Mouse (Mus musculus) frontal cortex, postnatal 10 days (tissue): ENCODE measurements around the gene Olfr69.
"Not testable (repeated sequence)": the region's sequence is repeated elsewhere in the genome, so short reads cannot be mapped to it uniquely, and the experiment has no call there.

Source experiments
- DNase-seq, 2 experiments: peaks; one replicate each; pipeline ENCODE4 v3.0.0; 2022; ENCODE audit warnings: low spot score in 2 of 2, mixed read lengths in 1 of 2

The Olfr69 gene

DNA sequence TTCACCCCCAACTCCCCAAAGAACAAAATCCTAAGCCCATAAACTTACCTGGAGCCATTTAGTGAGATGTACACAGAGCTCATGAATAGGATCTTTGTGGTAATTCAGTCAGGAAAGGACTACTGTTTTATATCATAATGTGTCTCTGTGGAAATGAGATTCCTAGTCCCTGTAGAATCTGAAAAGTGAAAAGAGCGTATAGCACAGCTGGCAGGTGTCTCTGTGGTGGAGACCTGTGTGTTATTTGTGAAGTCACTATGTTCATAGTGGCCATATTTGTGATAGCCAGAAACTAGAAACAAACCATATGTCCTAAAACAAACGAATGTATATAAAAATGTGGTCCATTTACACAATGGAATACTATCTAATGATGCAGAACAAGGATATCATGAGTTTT, at the start of gene Olfr69:
TSS of gene Olfr69 (minus strand) at position 101 of the 400 bp plus-strand sequence.
- DNase-seq = no peak

DNA sequence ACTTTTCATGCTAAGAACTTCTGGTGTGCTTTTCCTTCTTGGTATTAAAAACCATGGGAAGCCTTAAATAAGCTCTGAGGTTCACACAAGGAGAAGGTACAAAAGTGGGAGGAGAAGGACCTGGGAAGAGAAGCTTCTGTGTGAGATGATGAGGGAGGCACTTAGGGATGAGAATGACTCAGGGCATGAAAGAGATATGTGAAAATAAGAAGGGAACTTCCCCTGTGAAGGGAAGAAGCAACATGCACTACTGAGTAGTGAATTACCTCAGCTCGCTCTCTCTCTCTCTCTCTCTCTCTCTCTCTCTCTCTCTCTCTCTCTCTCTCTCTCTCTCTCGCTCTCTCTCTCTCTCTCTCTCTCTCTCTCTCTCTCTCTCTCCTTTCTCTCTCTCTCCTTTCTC, 43.7 kb upstream of the Olfr69 start:
- not testable (repeated sequence) for DNase-seq

DNA sequence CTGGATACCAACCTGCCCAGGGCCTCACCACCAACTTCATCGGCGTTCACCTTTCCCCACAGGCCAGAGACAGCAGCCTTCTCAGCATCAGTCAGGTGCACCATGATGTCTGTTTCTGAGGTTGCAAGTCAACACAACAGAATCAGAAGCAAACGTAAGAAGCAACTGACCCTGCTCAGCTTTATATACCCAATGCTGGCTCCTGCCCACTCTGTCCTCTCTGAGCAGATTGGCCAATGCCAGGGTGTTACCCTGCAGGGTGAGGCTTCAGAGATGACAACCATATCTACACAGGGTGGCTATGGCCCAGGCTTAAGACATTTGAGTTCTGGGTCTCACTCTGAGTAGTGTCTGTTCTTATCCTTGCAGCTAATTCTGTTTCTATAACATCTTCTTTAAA, 42.4 kb upstream of the Olfr69 start, which contains the start of gene Hbb-bt:
TSS of gene Hbb-bt (minus strand) at position 231 of the 400 bp plus-strand sequence.
- no peak for DNase-seq

DNA sequence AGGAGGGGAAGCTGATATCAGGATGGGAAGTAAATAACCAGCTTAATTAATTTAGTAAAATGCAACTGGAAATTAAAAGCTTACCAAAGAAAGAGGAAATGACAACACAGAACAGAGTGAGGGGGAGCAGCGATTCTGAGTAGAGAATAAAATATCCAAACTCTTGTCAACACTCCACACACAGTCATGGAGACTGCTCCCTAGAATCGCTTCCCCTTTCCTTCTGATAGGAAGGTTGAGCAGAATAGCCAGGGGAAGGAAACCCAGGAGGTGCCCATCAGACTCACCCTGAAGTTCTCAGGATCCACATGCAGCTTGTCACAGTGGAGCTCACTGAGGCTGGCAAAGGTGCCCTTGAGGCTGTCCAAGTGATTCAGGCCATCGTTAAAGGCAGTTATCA, 41.8 kb upstream of the Olfr69 start:
- DNase-seq = not testable (repeated sequence)

DNA sequence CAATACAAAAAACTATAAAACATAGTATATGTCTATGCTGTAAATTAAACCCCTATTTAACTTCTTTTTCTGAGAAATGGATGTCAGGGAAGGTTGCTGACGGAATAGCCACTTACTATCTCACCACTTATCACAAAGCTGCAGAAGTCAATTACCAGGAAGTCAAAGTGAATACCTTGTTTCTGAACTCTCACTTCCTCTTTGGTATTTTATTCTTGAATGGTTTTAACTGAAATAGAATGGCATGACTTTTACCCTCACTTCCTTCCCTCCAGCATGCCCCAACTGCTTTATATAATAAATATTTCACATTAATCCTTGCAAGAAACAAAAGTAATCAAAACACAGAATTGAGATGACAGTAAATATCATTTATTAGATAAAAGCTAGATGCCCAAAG, 40.8 kb upstream of the Olfr69 start:
- DNase-seq = no peak

DNA sequence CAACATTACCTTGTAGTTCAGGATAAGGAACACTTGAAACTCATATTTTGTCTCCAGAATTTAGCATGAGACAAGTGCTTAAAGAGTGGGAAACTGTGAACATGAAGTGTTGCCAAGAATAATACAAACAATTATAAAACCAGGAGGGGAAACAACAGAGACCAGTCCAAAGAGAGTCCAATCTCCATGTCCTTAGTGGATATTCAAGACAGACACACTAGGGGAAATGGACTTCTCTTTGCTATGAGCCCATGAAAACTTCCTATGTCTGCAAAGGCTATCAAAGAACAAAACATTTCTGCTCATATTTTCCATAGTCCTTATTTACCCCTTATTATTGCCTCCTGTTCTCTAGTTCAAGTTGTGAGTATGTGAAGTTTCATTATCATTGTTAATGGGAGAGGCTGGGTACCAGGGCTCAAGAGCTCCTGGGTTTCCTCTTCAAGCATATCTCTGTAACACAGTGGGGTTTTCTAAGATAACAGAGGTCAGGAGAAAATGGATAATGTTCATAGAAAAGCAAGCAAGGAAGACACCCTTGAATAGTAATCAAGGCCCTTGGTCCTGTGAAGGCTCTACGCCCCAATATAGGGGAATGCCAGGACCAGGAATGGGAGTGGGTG, 39.9 kb upstream of the Olfr69 start:
- DNase-seq = no peak

DNA sequence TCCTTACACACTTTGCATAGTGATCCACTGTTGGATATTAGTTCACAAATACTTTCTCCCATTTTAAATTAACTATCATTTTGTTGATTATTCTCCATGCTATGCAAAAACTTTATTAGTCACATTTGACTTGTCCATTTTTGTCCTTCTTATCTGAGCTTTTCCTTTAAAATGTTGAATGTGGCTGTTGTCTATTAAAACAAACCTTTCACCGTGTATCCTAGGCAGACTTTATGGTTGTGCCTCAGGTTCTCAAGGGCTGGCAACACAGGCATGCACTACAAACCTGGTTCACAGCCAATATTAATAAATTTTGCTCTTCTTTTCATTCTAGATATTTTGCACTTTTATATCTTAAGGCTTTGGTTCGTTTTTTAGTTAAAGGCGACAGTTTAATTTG, 39.4 kb upstream of the Olfr69 start:
- DNase-seq = no peak

DNA sequence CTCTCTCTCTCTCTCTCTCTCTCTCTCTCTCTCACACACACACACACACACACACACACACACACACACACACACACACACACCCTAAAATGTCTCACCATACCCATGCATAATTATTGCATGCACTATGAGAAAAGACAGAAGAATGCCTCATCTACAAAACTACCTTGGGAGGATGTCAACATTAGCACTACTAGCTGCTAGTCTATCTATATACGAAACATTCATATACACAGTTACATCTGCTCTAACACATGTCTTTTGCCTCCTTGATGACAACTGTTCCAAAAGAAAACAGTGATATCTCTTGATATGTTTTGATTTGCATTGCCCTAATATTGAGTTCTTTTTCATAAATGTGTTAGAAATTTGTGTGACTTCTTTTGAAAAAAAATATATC, 38.9 kb upstream of the Olfr69 start:
- no peak for DNase-seq

DNA sequence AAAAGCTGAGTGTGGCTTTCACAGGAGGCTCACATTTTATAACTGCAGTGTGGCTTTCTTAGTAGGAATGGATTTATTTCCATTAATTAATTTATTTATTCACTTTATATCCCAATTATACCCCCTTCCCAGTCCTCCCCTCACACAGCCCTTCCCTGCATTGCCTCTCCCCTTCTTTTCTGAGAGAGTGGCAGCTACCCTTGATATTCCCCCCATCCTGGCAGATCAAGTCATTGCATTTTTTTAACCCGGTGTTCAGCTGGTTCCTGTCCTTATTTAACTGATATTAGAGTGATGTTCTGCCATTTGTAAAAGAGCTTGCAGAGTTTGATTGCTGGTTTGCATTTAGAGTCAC, 38.4 kb upstream of the Olfr69 start:
- no peak for DNase-seq

DNA sequence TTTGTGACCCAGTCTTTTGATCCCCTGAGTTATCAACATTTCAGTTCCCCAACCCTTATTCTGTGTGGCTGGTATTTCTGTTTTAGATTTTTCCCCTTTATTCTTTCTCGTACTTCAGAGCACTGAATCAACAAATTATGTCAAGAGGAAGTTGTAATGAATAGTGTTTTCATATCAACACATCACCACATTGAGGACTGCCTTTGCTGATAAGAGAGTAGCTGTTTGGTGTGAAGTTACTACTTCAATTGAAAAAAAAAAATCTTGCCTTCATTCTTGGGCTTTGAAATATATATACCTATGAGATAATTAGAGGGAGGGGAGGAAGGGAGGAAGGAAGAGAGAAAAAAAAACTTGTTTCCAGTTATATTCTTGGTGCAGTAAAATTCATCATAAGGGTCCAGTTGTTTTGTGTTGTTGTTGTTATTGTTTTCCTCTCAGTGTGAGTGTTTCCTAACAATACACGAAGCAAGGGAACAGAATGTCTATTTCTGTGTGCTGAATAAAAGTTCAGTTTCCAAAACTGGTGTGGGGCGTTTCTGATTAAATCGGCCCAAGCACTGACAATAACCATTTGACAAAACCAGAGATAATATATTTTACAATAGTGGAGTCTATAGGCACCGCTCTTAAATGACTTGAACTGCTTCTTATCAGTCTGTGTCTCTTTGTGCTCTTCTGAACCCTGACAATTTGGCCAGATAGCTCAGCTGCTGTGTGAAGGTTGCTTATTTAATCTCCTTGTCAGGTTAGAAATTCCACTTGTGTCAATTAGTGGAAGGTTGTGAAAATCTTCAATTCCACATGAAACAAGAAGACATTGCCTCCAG, 37.8 kb upstream of the Olfr69 start:
- DNase-seq = no peak

DNA sequence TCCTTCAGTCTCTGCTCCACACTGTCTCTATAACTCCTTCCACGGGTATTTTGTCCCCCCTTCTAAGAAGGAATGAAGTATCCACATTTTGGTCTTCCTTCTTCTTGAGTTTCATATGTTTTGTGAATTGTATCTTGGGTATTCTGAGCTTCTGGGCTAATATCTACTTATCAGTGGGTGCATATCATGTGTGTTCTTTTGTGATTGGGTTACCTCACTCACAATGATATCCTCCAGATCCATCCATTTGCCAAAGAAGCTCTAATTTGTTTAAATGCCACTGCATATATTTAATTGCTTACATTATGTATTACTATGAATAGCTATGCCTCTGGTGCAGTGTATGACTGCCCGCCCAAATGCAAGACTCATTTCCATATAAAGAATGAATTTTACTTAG, 36.7 kb upstream of the Olfr69 start:
- not testable (repeated sequence) for DNase-seq

DNA sequence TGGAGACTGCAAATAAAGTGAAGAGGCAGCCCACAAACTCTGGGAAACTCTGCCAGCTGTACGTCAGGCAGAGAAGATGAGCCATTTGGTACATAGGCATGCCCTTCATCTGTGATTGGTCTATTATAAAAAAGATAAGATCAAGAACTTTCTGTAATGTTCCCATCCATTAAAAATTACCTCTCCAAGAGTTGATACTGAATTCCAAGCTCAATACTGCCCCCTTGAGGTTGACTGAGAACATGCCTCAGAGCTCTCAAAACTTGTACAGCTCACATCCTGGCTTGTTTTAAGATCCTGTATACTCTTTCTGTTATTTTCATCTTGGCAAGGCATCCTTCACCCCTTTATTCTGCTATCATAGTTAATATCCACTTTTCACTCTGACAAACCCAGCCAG, 35.5 kb upstream of the Olfr69 start:
- no peak for DNase-seq

DNA sequence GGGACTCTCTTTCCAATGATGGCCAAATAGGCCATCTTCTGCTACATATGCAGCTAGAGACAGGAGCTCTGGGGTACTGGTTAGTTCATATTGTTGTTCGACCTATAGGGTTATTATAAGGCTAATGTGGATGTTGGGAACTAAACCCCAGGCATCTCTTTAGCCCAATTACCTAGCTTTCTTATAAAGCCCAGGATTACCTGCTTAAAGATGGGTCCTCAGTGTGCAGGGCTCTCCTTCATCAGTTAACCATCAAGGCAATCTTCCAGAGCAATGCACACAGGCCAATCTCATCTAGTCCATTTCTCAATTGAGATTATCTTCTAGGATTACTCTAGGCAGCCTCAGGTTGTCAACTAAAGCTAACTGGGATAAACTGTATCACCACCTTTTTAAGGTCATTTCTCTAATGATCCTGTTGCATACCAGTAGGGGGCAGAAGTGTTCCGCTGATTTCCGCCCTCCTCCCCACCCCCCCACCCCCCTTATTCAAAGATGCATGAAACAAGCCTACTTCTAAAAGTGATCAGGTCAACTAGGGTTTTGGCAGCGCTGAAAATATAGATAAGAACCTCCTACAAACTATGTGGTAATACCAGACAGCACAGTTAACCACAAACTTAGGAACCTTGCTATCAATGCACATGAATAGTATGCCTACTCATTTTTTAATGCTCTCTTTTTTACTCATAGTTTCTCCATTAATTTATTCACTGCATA, 21.4 kb upstream of the Olfr69 start:
- no peak for DNase-seq

DNA sequence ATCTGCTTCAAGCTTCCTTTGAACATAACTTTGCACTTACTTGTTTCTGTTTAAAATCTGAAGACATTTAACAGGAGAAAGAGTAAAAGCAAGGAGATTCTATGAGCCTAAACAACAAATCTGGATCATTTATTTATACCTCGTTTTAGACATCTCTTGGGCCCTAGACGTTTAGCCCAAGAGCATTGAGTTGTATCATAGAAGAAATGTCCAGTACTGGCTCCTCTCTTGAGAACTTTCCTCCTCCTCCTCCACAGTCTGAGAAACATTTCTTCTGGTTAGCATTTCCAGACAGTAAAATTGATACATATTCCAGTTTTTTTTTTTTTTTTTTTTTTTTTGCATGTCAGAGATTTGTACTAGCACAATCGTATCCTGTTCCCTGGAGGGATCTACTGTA, 20.3 kb upstream of the Olfr69 start, which contains the start of gene Olfr67:
TSS of gene Olfr67 (minus strand) at position 101 of the 400 bp plus-strand sequence.
- DNase-seq = no peak

DNA sequence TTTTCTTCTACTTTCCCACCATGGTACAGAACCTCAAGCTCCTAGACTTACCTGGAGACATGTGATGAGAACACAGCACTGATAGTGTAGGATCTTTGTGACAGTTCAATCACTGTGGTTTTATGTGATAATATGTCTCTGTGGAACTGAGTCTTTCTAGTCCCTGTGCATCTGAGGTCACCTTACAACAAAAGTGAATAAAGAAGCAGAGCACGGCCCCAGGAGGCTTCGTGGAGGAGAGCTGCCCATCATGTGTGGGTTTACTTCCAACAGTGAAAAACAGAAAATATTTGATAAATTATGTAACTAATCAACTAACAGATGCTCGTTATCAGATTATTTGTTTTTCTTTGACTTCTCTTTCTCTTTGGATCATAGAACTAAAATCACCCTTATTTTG, 8.2 kb upstream of the Olfr69 start, which contains the start of gene Olfr68:
TSS of gene Olfr68 (minus strand) at position 101 of the 400 bp plus-strand sequence.
- no peak for DNase-seq

DNA sequence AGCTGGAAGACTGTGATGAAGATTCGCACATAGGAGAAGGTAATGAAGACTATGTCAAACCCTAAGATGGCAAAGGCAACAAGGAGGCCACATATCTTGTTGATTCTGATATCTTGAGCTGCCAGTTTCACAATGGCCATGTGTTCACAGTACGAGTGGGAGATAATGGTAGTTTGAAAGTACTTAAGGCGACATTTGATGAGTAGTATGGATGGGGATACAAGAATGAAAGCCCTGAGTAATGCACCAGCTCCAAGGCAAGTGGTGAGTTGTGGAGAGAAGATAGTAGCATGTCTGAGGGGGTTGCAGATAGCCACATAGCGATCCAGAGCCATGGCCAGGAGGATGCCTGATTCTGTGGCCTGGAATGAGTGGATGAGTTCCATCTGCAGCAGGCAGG, 6.3 kb upstream of the Olfr69 start:
- not testable (repeated sequence) for DNase-seq

DNA sequence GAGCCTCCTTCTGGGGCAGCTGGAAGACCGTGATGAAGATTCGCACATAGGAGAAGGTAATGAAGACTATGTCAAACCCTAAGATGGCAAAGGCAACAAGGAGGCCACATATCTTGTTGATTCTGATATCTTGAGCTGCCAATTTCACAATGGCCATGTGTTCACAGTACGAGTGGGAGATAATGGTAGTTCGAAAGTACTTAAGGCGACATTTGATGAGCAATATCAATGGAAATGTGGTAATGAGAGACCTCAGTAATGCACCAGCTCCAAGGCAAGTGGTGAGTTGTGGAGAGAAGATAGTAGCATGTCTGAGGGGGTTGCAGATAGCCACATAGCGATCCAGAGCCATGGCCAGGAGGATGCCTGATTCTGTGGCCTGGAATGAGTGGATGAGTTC, 3.7 kb downstream of the Olfr69 start:
- DNase-seq = not testable (repeated sequence)

DNA sequence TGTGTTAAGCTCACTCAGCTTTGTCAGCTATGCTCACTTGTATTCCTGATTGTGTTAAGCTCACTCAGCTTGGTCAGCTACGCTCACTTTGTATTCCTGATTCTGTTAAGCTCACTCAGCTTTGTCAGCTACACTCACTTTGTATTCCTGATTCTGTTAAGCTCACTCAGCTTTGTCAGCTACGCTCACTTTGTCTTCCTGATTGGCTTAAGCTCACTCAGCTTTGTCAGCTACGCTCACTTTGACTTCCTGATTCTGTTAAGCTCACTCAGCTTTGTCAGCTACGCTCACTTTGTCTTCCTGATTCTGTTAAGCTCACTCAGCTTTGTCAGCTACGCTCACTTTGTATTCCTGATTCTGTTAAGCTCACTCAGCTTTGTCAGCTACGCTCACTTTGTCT, 9.2 kb downstream of the Olfr69 start:
- not testable (repeated sequence) for DNase-seq

DNA sequence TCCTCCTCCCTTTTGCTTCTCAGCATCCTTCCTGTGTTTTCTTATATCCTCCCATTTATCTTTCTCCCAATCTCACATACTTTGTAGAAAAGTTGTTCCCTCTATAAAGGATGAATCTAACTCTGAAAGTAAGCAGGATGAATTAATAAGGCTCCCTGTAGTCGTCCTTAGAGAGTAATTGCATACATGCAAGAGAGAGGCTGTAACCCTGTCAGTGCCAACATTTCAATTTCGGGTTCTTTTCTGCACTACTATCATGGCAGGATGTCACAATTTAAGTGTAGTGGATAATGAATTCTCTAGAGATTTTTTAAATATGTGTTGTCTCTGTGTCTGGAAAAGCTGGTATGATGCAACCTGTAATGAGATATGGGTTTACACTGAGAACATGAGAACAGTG, 14.2 kb downstream of the Olfr69 start, which contains the start of gene Olfr630:
TSS of gene Olfr630 (minus strand) at position 101 of the 400 bp plus-strand sequence.
- no peak for DNase-seq

DNA sequence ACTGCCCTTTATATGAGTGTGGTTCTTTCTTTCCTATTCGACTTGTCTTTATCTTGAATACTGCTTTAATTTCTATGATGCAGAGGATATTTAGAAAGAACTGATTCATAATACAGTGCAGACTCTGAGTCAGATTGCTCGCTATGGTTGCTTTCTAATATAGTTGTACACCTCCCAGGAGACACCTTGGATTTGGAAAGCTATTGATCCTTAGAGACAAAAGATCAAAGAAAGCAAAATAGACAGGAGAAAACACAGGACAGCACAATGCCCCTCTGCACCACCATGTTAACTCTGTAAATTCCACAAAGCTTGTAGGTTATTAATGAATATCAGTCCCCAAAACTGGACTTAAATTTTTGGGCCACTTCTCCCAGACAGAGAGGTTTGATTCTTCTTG, 26.6 kb downstream of the Olfr69 start, which contains the start of gene Olfr629:
TSS of gene Olfr629 (minus strand) at position 101 of the 400 bp plus-strand sequence.
- no peak for DNase-seq

DNA sequence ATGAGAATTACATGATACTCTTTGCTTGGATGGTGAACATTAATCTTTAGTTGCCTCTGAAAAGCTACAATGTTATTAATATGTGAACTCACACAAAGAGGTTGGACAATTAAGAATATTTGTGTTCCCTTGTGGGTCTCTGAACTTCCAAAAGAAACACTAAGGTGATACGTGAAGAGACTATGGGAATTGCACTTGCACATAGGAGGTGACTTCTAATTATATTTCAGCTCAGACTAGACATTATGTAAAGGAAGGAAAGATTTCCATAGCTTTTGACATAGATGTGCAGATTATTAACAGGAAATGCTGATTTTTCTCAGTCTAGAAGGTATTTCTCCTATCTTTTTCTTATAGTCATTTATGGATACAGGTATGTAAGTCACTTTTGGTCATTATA, 41.3 kb downstream of the Olfr69 start, which contains the start of gene Olfr628:
TSS of gene Olfr628 (plus strand) at position 301 of the 400 bp plus-strand sequence.
- no peak for DNase-seq

DNA sequence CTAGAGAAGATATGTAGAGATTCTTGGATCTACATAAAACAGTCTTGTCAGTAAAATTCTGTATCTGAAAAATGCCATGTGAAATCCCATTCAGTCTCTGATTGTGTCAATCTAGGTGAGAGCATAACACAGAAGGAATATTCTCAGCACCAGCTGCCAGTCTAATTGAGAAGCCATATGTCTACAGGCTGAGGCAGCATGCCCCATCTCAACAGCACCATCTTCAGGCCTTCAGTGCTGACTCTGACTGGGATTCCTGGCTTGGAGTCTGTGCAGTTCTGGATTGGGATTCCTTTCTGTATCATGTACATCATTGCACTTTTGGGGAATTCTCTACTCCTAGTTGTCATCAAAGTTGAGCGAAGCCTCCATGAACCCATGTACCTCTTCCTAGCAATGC, 55.0 kb downstream of the Olfr69 start:
- not testable (repeated sequence) for DNase-seq
